Mouse (Mus musculus): ENCODE results near the gene Cldn7.
A peak's percentile ranks its signal among the peaks of the same experiment; 100 is the strongest.
"Not testable (repeated sequence)": the region's sequence is repeated elsewhere in the genome, so short reads cannot be mapped to it uniquely, and the experiment has no call there.

Cldn7 gene

GRCm38 (mm10) chr11:69934169-69934568, 30.4 kb upstream of the Cldn7 start:
- DNase-seq = peak; percentile 91

DNA sequence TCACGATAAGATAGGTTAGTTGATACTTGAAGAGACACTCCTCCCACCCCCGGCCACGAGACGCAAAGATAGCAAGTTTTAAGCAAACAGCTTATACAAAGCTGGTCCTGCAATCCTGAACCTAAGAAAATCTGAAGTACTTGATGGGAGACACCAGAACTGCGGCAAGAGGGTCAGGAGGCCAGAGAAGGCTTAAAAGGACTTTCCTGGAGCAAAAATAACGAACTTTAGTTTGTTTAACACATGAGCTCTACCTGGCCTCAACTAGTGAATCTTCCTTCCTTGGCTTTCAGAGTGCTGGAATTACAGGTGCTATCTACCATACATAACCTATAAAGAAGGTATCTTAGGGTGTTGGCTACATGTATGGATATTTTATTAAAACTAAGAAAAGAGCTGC, 29.9 kb upstream of the Cldn7 start:
- no peak for DNase-seq

DNA sequence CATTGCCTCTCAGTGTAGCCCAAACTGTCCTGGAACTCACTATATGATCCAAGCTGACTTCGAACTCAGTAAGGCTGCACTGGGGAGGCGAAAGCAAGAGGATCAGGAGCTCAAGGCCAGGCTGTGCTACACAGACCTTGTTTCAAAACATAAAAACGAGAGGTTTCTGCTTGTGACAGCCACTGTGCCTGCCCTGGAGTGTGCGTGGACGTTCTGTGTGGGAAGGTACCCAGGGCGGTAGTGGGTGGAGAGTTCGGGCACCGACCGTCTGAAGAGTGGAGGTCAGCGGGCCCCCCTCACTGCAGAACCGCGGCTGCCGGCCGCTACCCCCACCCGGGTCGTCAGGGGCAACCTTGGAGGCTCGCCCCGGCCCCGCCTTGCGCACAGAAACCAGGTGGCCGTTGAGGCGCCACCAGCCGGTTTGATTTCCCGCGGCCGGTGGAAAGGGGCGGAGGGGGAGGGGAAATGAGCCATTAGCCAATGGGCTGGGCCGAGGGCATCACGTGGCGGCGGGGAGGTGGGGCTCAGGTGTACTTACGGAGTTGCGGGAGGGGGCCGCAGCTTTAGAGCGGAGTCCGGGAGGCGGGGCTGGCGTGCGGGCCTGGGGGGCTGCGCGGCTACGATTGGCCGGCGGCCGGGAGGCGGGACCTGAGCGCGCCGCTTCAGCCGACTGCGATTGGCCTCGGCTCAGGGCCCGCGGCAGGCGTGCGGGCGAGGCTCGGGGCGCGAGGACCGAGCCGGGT, 29.3 kb upstream of the Cldn7 start, which contains the start of gene Ybx2:
Ybx2 (plus strand) TSS at position 660 of the 743 bp plus-strand sequence.
- DNase-seq = peak; percentile 94

DNA sequence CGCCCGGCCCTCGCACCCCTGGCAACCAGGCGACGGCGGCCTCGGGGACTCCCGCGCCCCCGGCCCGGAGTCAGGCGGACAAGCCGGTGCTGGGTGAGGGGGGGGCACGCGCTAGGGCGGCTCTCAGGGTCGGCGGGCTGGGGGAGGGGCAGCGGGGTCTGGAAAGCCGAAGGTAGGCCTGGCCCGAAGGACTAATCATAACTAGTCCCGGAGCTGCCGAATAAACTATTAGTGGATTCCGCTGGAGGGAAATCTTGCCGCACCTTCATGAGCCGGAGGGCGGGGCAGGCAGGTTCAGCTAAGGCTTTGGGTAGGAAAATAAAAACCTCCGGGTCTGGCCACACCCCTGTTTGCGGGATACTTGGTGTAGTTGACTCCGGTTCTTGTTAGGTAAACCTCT, 28.4 kb upstream of the Cldn7 start:
- DNase-seq = peak; percentile 53

DNA sequence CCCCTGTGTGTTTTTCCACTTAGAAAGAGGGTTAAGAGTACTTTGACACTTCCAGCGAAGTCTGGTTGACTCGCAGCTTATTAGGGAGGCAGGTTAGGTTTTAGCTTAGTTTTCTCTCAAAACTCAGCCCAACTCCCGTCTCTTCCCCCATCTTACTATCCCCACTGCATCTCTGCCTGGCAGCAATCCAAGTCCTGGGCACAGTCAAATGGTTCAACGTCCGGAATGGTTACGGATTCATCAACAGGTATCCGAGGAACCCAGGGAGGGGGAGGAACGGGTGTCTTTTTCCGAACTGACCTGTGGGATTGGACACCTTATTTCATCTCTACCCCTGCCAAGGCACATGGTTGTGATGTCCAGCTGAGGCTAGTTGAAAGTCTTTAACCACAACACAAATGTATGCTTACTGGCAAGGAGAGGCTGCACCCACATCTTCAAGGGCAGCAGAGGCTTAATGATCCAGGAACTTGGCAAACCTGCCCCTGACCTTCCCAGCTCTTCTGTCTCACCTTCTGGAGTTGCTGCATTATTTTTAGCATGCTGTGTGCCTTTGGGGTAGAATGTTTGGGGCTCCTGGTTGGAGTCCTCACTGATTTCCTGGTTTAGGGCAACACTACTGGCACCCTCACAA, 27.7 kb upstream of the Cldn7 start:
- DNase-seq = peak; percentile 47

DNA sequence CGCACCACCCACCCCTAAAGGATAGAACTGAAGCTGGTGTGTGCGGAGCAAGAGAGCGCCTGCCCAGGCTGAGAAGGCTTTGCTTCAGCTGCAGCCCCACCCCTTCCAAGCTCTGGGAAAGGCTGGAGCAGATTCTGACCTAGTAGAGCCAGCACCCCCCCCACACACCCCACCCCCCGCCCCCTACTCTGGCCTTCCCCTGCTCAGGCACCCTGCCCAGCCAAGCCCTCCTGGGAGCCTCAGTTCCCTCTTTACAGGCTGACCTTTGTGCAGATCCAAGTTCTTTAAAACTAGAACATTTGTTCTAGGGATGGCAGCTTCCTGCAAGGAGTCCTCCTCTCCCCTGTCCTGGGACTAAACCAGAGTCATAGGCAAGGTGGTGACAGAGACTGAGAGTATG, 27.2 kb upstream of the Cldn7 start:
- DNase-seq = peak; percentile 59

DNA sequence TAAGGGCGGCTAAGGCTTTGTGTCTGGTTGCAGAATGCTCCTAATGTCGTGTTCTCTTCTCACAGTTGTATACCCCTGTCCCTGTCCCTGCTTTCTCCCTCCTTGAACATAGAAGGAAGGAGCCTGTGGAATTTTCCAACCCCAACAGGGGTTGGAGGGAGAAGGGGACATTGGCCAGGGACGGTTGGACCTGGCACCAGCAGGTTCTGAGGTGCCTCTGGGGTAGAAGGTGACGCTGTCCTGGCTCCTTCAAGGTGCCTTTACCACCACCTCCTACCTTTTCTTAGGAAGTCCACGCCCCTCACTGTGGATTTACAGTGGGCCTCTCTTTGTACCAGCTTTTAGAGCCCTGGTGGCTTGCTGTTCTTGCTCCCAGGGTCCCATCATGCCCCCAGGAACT, 26.7 kb upstream of the Cldn7 start:
- peak; percentile 37 for DNase-seq

DNA sequence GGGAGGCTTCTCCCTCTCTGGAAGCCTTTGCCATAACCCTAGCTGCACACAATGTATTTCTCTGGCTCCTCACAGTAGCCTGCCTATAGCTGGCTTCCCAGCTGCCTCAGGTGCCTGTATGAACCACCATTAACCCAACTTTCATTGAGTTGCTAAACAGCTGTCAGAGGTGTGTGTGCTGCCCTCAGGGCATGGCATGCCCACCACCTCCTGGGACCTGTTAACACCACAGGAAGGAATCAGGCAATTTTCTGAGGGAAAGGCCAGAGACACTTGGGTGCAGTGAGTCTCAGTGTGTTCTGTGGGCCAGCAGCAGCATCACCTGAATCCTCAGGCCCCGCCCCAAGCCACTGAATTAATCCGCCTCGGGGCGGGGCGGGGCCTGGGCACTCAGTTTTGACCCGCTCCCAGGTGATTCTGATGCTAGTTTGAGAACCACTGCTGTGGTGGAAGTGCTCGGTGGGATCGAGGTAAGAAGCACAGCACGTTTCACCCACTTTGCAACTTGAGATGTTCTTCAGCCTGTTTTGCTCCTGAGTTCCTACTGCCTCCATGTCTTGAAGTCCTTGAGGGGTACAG, 26.1 kb upstream of the Cldn7 start:
- peak; percentile 34 for DNase-seq

DNA sequence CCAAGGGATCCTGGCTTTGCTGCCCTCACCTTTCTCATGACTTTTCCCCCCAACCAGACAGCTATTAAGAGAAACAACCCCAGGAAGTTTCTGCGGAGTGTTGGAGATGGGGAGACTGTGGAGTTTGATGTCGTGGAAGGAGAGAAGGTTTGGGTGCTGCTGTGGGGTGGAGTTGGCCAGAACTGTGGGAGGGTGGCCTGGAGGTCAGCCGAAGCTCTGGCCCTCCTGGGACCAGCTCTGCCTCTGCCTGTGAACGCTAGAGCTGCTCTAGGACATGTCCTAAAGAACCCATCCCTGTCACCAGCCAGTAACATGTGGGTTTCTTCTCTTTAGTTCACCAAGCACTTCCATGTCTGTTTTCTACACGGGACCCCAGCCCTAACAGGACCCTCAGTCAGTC, 25.4 kb upstream of the Cldn7 start:
- DNase-seq = no peak

- no peak for DNase-seq
Observed at GRCm38 (mm10) chr11:69939731-69940130, 24.8 kb upstream of the Cldn7 start.

GRCm38 (mm10) chr11:69940962-69941361, 23.6 kb upstream of the Cldn7 start:
- no peak for DNase-seq

DNA sequence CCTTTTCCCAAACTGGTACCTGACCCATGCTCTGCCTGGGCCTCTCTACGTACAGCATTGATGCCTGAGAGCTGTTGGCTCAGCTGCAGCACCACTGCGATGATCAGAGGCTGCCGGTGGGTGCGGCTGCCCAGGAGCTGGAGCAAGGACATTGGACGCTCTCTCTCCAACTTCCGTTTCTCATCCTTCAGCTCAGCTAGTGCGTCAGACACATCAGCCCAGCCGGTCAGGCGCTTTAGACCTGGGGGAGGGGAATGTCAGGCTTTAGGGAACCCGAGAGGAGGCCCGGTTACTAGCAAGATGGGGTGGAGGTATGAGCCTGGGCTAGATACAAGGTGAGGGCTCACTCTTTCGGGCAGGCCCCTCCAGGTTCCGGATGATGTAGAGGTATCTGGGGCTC, 19.4 kb upstream of the Cldn7 start:
- no peak for DNase-seq

DNA sequence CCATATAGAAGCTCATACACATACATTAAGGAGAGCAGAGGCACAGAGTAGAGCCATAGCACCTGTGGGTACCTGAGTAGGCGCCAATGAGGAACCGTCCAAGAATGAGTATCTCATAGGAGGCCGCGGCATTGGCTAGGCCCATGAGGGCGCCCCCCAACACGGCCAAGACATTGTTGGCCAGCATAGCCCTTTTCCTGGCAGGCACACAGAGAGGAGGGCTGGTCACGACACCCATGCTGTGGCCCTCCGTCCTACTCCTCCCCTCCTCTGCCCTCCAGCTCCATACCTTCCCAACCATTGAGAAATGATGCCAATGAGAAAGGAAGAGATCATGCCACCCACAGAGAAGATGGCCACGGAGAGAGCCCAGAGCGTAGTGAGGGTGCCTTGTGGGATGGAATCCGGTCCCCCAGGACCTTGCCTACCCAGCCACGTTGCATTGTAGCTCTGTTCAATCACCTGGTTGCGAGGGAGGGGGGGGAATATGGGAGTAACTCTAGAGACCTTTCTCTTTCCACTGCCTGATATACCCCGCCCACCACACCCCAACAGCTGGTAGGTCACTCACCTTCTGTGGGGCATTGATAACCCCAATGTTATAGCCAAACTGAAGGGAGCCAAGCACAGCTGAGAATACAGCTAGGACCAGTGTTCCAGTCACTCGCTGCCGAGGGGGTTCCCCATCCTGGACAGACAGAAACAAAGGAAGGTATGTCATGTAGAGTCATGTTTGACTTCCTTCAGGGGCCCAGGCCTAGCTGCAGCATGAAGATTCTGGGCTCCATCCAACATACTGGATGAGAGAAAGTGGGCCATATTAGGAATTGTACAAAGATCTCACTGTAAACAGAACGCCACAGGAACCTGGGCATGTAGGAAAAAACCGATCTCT, 18.3 kb upstream of the Cldn7 start:
- DNase-seq = no peak

DNA sequence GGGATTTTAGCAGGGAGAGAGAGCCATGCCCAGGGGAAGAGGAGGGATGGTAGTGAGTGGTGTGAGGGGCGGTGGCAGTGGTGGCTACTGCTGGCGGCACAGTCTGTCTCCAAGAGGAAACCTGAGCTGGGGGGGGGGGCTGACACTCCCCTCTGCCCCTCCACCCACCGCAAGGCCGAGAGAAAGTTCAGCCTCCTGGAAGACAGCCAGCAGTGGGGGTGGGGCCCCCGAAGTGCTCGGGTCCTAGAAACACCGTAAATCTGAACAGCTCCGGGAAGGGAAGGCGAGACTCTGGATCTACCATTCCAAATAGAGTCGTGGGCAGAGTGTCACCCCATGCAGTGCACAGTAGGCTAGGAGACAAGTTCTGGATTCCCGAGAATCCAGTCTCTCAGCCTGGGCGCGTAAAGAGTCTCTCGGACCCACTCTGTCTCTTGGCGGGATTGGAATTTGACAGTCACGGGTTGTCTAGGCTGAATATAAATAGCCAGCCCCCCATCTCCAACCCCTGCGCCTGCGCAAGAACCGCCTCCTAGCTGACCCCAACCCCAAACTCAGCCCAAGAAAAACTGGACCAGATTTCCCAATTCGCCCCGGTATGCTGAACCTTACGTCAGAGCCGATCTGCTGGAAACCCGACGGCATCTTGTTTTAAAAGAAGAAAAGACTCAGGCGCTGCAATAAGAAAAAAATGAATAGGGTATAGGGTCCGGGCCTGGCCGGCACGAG, 17.1 kb upstream of the Cldn7 start:
- peak; percentile 72 for DNase-seq

DNA sequence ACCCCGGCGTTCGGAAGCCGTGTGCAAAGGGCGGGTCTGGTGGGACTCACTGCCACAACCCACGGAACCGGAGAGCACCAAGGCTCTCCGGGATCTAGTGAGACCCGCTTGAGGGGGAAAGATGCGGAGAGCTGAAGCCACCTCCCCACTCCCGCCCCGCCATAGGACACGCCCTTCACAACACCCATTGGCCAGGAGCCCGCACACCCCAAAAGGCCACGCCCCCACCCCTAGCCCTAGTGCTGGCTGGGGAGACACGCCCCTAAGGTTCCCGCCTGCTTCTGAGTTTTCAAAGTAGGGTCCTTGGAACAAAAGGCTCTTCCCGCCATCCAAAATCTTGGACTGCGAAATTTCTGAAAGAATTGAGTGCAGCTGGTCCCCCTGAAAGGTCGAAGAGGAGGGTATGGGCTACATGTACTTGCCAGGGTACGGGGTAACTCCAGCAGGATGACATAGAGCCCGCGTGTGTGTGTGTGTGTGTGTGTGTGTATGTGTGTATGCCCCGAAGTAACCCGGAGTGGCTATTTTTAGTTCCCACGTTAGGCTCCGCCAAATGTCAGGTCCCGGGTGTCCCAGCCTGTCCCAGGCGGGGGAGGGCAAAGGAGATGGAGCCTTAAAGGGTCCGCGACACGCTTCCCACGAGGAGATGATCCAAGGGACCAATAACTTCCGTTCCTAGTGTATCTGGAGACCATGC, 16.4 kb upstream of the Cldn7 start, which contains the start of gene Slc2a4:
Slc2a4 (minus strand) TSS at position 123 of the 697 bp plus-strand sequence.
- DNase-seq = peak; percentile 95

DNA sequence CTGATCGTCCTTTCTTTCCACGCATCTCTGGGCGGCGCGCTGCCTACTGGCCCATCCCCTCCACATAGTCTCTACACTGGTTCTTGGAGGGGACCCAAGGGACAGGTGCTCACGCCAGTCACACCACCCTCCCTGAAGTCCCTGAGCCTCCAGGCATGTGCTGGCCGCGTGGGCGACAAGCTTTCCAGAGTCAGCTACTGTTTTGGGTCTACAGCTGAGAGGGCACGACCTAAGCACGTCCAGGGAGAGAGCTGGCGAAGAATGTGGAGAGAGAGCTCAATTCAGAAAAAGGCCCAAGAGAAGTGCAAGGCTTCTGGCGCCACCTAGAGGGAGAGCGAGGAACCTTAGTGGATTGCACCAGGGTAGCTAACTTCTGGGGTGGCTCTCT, 15.8 kb upstream of the Cldn7 start:
- peak; percentile 92 for DNase-seq

- no peak for DNase-seq
Observed at GRCm38 (mm10) chr11:69950807-69951459, 13.6 kb upstream of the Cldn7 start.

- no peak for DNase-seq
Observed at GRCm38 (mm10) chr11:69952274-69952673, 12.3 kb upstream of the Cldn7 start.

DNA sequence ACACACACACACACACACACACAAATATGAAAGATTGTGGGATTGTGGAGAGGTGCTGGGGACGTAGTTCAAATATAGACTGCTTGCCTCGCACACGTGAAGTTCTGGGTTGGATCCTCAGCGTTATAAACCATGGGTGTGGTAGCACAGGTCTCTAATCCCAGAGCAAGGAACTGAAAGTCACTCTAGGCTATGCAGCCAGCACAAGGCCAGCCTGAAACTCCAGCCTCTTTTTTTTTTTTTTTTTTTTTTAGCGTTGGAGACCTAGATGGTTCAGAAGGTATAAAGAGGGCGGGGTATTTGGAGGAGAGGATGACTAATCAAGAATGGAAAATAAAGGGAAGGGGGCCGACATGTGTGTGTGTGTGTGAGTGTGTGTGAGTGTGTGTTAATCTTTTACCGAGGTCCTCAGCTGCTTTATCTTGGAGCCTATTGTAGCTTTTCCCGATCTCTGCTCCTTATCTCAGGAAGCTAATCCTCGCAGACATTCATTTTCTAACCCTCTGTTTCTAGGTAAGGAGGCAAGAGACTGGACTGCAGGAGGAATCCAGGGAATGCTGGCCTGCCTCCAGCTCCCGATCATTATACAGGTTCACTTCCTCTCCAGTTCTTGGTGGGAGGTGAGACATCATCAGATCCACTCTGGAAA, 11.2 kb upstream of the Cldn7 start:
- no peak for DNase-seq

DNA sequence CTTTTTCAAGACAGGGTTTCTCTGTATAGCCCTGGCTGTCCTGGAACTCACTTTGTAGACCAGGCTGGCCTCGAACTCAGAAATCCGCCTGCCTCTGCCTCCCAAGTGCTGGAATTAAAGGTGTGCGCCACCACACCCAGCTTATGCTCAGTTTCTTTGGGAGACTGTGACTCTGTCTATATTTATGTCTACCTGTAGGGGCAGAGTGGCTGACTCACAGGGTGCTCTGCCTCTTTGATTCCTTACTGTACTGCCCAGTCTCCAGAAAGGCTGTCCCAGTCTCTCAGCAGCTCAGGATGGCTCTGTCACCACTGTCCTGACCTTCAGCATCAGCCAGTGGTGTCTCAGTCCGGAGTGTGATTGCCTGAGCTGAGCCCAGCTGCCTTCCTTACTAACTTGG, 9.0 kb upstream of the Cldn7 start:
- not testable (repeated sequence) for DNase-seq

- DNase-seq = no peak
Observed at GRCm38 (mm10) chr11:69956218-69956617, 8.4 kb upstream of the Cldn7 start.
